Mouse (Mus musculus) liver, adult 2 months (tissue): ENCODE data around the gene Celf6.

Experiments
- CTCF ChIP-seq: fragments of 200-500 bp; IDR thresholded peaks from 2 replicates; pipeline ENCODE4 v1.5.1; 2011; ENCODE audit warnings: low read depth, low read length, control low read depth
- POLR2A ChIP-seq: fragments of 200-500 bp; IDR thresholded peaks from 2 replicates; pipeline ENCODE4 v1.6.1; 2011; ENCODE audit warnings: low read length, control low read depth; ENCODE audit not compliant: insufficient read depth; ENCODE audit errors: extremely low read depth

DNA sequence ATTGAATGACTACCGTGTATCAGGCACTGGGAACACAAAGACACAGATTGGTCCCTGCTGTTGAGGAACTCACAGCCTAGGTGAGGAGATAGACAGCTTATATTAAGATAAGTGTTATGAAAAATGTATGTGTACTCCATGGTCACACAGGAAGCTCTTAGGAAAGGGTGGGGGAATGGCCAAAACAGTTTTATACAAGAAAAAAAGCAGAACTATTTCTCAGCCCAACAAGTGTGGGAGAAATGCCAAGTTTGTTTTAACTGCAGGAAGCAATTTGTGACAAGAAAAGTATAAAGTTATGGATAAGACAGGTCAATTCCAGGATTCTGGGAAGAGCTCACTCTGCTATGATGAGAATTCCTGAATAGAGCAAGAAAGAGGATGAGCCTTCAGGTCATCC lies 29.8 kb upstream of the Celf6 start:
- no peak for TF ChIP-seq CTCF
- TF ChIP-seq POLR2A = no peak
